Mouse (Mus musculus) limb, embryonic 13.5 days (tissue): ENCODE measurements around the gene BC049762. TPM values are rescaled to one million over a fixed set of nuclear protein-coding genes. Genes with fewer than 3 reads are reported as not detected.

ENCODE experiments used
- ATAC-seq: fragments of 200-750 bp; cut with Nextera tagmentation; 2 replicates; pipeline ENCODE4 v1.8.0; 2017; ENCODE audit warnings: low read depth, moderate number of reproducible peaks, moderate TSS enrichment; ENCODE audit not compliant: low FRiP score
- H3K27ac ChIP-seq: fragments of 300-500 bp; sonication (generic); 2 replicates; pipeline ENCODE4 v1.5.1; 2015; ENCODE audit warnings: inconsistent platforms, mild to moderate bottlenecking, moderate library complexity
- H3K27me3 ChIP-seq: fragments of 300-500 bp; sonication (generic); 2 replicates; pipeline ENCODE4 v1.6.1; 2015; ENCODE audit warnings: mild to moderate bottlenecking, inconsistent platforms
- H3K36me3 ChIP-seq: fragments of 300-500 bp; sonication (generic); 2 replicates; pipeline ENCODE4 v1.6.1; 2015; ENCODE audit warnings: inconsistent platforms, mild to moderate bottlenecking, moderate library complexity
- H3K4me1 ChIP-seq: fragments of 300-500 bp; sonication (generic); 2 replicates; pipeline ENCODE4 v1.6.1; 2015; ENCODE audit warnings: inconsistent platforms
- H3K4me2 ChIP-seq: fragments of 300-500 bp; sonication (generic); replicated peaks from 2 replicates; pipeline ENCODE4 v1.6.1; 2015; ENCODE audit warnings: inconsistent platforms, mild to moderate bottlenecking, moderate library complexity
- H3K4me3 ChIP-seq: fragments of 300-500 bp; sonication (generic); 2 replicates; pipeline ENCODE4 v1.5.1; 2015; ENCODE audit warnings: moderate library complexity, mild to moderate bottlenecking, inconsistent platforms
- H3K9ac ChIP-seq: fragments of 300-500 bp; sonication (generic); 2 replicates; pipeline ENCODE4 v1.6.1; 2015; ENCODE audit warnings: mild to moderate bottlenecking, inconsistent platforms
- H3K9me3 ChIP-seq: fragments of 300-500 bp; sonication (generic); 2 replicates; pipeline ENCODE4 v1.6.1; 2016; ENCODE audit warnings: inconsistent platforms
- WGBS: fragments of 180-500 bp; shearing (Covaris S2); methylation state at CpG from one replicate; pipeline ENCODE4 v1.1.7; 2015; 5-methylcytosine and 5-hydroxymethylcytosine counted together
- polyA plus RNA-seq: library from polyadenylated mRNA; unstranded; fragments of >200 nt; fragmentation: Nextera tagmentation; extraction: Ambion mirVana; gene quantifications from 2 replicates; pipeline ENCODE4 v1.2.1, GENCODE M21; 2015

The BC049762 gene
- polyA plus RNA-seq, 1 experiment from 2014 or later = 0.53 TPM

DNA sequence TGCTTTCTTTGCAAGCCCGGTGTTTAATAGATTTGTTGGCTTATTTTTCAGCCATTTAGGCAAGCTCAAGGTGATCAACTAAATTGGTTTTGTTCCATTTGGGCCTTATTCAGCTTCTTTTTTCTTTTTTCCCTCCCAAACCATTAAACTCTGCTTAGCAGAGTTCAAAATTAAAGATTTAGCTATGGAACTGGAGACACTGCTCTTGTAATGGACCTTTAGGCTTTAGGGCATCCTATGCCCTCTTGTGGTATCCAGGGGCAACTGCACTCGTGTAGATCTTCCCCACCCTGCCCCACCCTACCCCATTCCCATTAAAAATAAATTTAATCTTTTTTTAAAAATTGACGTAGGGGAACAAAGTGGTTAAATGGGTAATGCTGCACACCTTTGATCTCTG lies 2.5 kb upstream of the BC049762 start:
- 46% methylated on average over 3 of the region's 3 CpGs for WGBS

GRCm38 (mm10) chr11:51264352-51264751 lies 1.5 kb upstream of the BC049762 start:
- Histone ChIP-seq H3K27me3 (no peaks in the 10 kb centered on the region), H3K36me3 (peaks cover 14% of the 10 kb centered on the region), H3K4me2 (peak overlapping the region; percentile 86), H3K9ac (peak overlapping the region; percentile 96), H3K4me3 (peak overlapping the region; percentile 90), H3K9me3 (no peaks in the 10 kb centered on the region), H3K27ac (0 out of 2 replicates have a peak overlapping the region, but pooled peaks have one; percentile 22), H3K4me1 (peaks cover 31% of the 10 kb centered on the region)
- WGBS = 8% methylated on average over 6 of the region's 6 CpGs
- no peak for ATAC-seq

More for the DNA sequence above, 2.5 kb upstream of the BC049762 start:
- ATAC-seq = no peak
- Histone ChIP-seq H3K4me2 (peak overlapping the region; percentile 86), H3K4me1 (peaks cover 31% of the 10 kb centered on the region), H3K27ac (no peak overlapping the region), H3K36me3 (peaks cover 18% of the 10 kb centered on the region), H3K9ac (no peak overlapping the region), H3K4me3 (peak overlapping the region; percentile 90), H3K27me3 (no peaks in the 10 kb centered on the region), H3K9me3 (no peaks in the 10 kb centered on the region)

GRCm38 (mm10) chr11:51263286-51263831 lies 513 bp upstream of the BC049762 start:
- no peaks in the 10 kb centered on the region for H3K27me3 ChIP-seq
- H3K4me2 ChIP-seq = peak overlapping the region; percentile 86
- ATAC-seq = peak; percentile 48
- peaks cover 9% of the 10 kb centered on the region for H3K36me3 ChIP-seq
- no peaks in the 10 kb centered on the region for H3K9me3 ChIP-seq
- peak overlapping the region; percentile 90 for H3K4me3 ChIP-seq
- peak overlapping the region; percentile 92 for H3K27ac ChIP-seq
- H3K4me1 ChIP-seq = peaks cover 31% of the 10 kb centered on the region
- WGBS = under 1% methylated on average over 50 of the region's 50 CpGs
- H3K9ac ChIP-seq = peak overlapping the region; percentile 96

DNA sequence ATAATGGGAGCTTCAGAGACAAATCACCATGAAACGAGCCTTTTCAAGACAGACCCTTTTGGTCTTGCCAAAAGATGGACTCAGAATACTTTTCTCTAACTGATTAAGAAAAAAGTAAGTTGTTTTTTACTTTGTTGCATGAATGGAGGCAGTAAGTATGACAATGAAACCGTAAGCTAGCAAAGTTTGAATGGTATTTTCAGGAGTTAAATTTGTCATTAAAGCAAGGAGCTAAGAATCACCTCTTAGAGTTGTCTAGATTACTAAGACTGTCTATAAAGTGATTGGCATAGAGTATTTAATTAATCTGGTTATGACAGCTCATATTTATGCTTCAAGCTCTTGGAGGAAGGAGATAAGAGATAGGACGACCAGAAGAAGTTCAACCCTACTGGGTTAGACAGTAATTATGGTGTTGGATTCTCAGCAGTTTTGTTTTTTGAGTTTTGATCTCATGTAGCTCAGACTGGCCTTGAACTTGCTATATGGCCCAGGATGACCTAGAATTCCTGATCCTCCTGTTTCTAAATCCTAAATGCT lies 1.1 kb downstream of the BC049762 start, which contains the start of gene Clk4:
Gene Clk4 (plus strand): TSS at position 51 of the 540 bp plus-strand sequence.
- Histone ChIP-seq H3K4me1 (peaks cover 31% of the 10 kb centered on the region), H3K4me3 (peak within 1 kb of the TSS; percentile 90), H3K4me2 (peak within 1 kb of the TSS; percentile 86), H3K27me3 (no peaks in the 10 kb centered on the region), H3K36me3 (no peaks in the 10 kb centered on the region), H3K9ac (peak within 1 kb of the TSS; percentile 66), H3K27ac (peak within 1 kb of the TSS; percentile 92), H3K9me3 (no peaks in the 10 kb centered on the region)
- 86% methylated on average over 3 of the region's 3 CpGs for WGBS
- ATAC-seq = no peak

- no peaks in the 10 kb centered on the region for H3K4me1 ChIP-seq
- no peak overlapping the region for H3K9ac ChIP-seq
Observed at GRCm38 (mm10) chr11:51257006-51257405, 5.8 kb downstream of the BC049762 start.

DNA sequence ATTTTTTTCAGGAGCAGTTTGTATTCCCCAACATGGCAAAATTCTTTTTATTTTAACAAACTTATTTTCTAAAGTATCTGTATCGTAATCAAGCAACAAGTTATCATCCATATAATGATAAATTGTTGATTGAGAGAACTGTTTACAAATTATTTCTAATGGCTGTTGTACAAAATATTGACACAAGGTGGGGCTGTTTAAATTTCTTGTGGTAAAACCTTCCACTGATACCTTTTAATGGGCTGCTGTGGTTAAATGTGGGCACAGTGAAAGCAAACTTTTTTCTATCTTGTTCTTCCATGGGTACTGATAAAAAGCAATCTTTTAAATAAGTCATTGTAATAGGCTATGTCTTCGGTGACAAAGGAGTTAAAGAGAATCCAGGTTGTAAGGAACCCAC lies 19.9 kb downstream of the BC049762 start:
- 81% methylated on average over 2 of the region's 2 CpGs for WGBS

More at GRCm38 (mm10) chr11:51257006-51257405, 5.8 kb downstream of the BC049762 start:
- Histone ChIP-seq H3K27me3 (no peaks in the 10 kb centered on the region), H3K4me2 (no peak overlapping the region), H3K27ac (no peak overlapping the region), H3K9me3 (no peaks in the 10 kb centered on the region), H3K36me3 (no peaks in the 10 kb centered on the region), H3K4me3 (no peak overlapping the region)
- WGBS = 87% methylated on average over 4 of the region's 4 CpGs
- ATAC-seq = no peak

DNA sequence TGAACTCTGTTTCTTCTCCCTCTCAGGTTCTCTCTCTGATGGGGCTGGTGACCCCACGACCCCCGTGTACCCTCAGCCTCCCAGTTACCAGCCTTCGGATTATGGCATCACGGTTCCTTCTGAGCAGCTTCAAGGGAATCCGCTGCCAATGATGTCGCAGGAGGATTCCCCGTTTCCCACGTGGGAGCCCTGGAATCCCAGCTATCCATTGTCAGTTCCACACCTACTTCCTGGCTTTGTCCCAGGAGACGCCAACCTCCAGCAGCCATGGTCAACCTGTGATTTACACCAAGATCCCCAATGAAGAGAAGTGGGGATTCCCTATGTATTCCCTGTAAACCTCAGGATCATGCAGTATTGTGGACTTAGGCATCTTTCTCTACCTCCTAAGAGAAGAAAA lies 28.2 kb downstream of the BC049762 start:
- H3K4me1 ChIP-seq = no peaks in the 10 kb centered on the region
- no peak overlapping the region for H3K4me3 ChIP-seq
- WGBS = 86% methylated on average over 9 of the region's 9 CpGs
- H3K27ac ChIP-seq = no peak overlapping the region
- H3K36me3 ChIP-seq = no peaks in the 10 kb centered on the region
- no peak overlapping the region for H3K4me2 ChIP-seq
- no peaks in the 10 kb centered on the region for H3K9me3 ChIP-seq
- no peaks in the 10 kb centered on the region for H3K27me3 ChIP-seq
- no peak overlapping the region for H3K9ac ChIP-seq
- no peak for ATAC-seq

More for the DNA sequence above, 19.9 kb downstream of the BC049762 start:
- no peaks in the 10 kb centered on the region for H3K36me3 ChIP-seq
- H3K9me3 ChIP-seq = no peaks in the 10 kb centered on the region
- no peak for ATAC-seq
- H3K4me1 ChIP-seq = no peaks in the 10 kb centered on the region
- no peak overlapping the region for H3K9ac ChIP-seq
- H3K4me3 ChIP-seq = no peak overlapping the region
- H3K27ac ChIP-seq = no peak overlapping the region
- no peak overlapping the region for H3K4me2 ChIP-seq
- no peaks in the 10 kb centered on the region; the same call in 1 of the 2 replicates for H3K27me3 ChIP-seq

- ATAC-seq = no peak
- Histone ChIP-seq H3K4me2 (no peak overlapping the region), H3K9ac (no peak overlapping the region), H3K27me3 (no peaks in the 10 kb centered on the region), H3K36me3 (no peaks in the 10 kb centered on the region), H3K27ac (no peak overlapping the region), H3K4me3 (no peak overlapping the region), H3K9me3 (no peaks in the 10 kb centered on the region), H3K4me1 (no peaks in the 10 kb centered on the region)
- WGBS = 86% methylated on average over 4 of the region's 4 CpGs
Observed at GRCm38 (mm10) chr11:51227104-51227503, 35.7 kb downstream of the BC049762 start.

GRCm38 (mm10) chr11:51220308-51220707 lies 42.5 kb downstream of the BC049762 start, which contains the start of gene Gm12569:
TSS of gene Gm12569 (plus strand) at chr11:51220473.
- 94% methylated on average over 11 of the region's 11 CpGs for WGBS

GRCm38 (mm10) chr11:51219396-51219980 lies 43.4 kb downstream of the BC049762 start:
- ATAC-seq = no peak
- Histone ChIP-seq H3K9ac (no peak overlapping the region), H3K9me3 (no peaks in the 10 kb centered on the region), H3K4me1 (no peaks in the 10 kb centered on the region), H3K4me3 (no peak overlapping the region), H3K27me3 (no peaks in the 10 kb centered on the region), H3K27ac (no peak overlapping the region), H3K36me3 (no peaks in the 10 kb centered on the region), H3K4me2 (no peak overlapping the region)
- WGBS = 81% methylated on average over 12 of the region's 12 CpGs

More at GRCm38 (mm10) chr11:51220308-51220707, 42.5 kb downstream of the BC049762 start, which contains the start of gene Gm12569:
- H3K9me3 ChIP-seq = no peaks in the 10 kb centered on the region
- no peak within 1 kb of the TSS for H3K9ac ChIP-seq
- no peaks in the 10 kb centered on the region for H3K4me1 ChIP-seq
- no peak within 1 kb of the TSS for H3K27ac ChIP-seq
- H3K4me2 ChIP-seq = no peak within 1 kb of the TSS
- no peak for ATAC-seq
- H3K27me3 ChIP-seq = no peaks in the 10 kb centered on the region
- H3K36me3 ChIP-seq = no peaks in the 10 kb centered on the region
- no peak within 1 kb of the TSS for H3K4me3 ChIP-seq

- H3K9ac ChIP-seq = no peak overlapping the region
- H3K9me3 ChIP-seq = no peaks in the 10 kb centered on the region
- ATAC-seq = no peak
- H3K4me2 ChIP-seq = no peak overlapping the region
- H3K36me3 ChIP-seq = no peaks in the 10 kb centered on the region
- 88% methylated on average over 7 of the region's 7 CpGs for WGBS
- no peaks in the 10 kb centered on the region for H3K4me1 ChIP-seq
- H3K27ac ChIP-seq = no peak overlapping the region
- no peak overlapping the region for H3K4me3 ChIP-seq
- H3K27me3 ChIP-seq = no peaks in the 10 kb centered on the region
Observed at GRCm38 (mm10) chr11:51214021-51214420, 48.8 kb downstream of the BC049762 start.

GRCm38 (mm10) chr11:51211426-51211825 lies 51.4 kb downstream of the BC049762 start:
- Histone ChIP-seq H3K27ac (no peak overlapping the region), H3K9ac (no peak overlapping the region), H3K4me3 (no peak overlapping the region), H3K27me3 (no peaks in the 10 kb centered on the region), H3K36me3 (no peaks in the 10 kb centered on the region), H3K4me1 (no peaks in the 10 kb centered on the region), H3K9me3 (no peaks in the 10 kb centered on the region), H3K4me2 (no peak overlapping the region)
- no peak for ATAC-seq
- 90% methylated on average over 5 of the region's 5 CpGs for WGBS
